Mouse (Mus musculus) heart, postnatal 10 days (tissue): ENCODE data around the gene Clcn7. TPM values are rescaled to one million over a fixed set of nuclear protein-coding genes. Genes with fewer than 3 reads are reported as not detected.

Source experiments
- DNase-seq, 2 experiments: peaks; one replicate each; pipeline ENCODE4 v3.0.0; 2021
- intact Hi-C: fragments of 180-260 bp; cut with DNase I; formaldehyde crosslinking; loops from one replicate; pipeline ENCODE4 v1.15.1; 2025
- total RNA-seq, 2 experiments: library from RNA; stranded (reverse); gene quantifications; 2 replicates each; pipeline ENCODE4 v1.2.3; 2021

Clcn7 gene
- total RNA-seq, 2 experiments from 2014 or later, result 27.7 to 28.8 TPM

- intact Hi-C loops, result no loop called here
- no peak for DNase-seq
Observed at GRCm38 (mm10) chr17:25202401-25202800, 69.2 kb downstream of the Clcn7 start.

GRCm38 (mm10) chr17:25210006-25210405 is 76.8 kb downstream of the Clcn7 start:
- intact Hi-C loops, result no loop called here
- DNase-seq, result no peak

- intact Hi-C loops, result no loop called here
- DNase-seq, result peak; percentile 43 to 48
Observed at GRCm38 (mm10) chr17:25210680-25211466, 77.7 kb downstream of the Clcn7 start.

DNA sequence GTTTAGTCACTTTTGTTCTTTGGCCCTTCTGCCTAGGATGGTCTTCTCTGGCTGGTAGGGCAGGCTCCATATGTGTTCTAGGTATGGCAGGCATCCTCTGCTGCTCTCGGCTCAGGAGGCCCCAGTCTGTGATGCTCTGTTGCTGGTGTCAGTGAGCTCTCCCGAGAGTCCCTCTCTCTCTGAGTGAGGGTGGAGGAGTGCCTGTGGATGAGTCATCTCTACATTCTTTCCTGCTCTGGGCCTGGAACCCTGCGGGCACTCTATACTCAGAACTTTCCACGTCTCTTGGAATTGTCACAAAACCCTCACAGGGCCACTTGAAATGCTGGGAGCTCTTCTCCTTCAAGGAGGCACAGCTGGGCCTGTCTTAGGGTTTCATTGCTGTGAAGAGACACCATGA is 78.5 kb downstream of the Clcn7 start:
- DNase-seq, result no peak
- intact Hi-C loops, result no loop called here

Other genes with a start within 250 kb of the Clcn7 start
- 10 to 100 TPM; 27.0 to 27.8 TPM for gene Nubp2, start 247.0 kb upstream of the Clcn7 start, total RNA-seq
- 10 to 100 TPM; 41.3 to 45.8 TPM for gene Spsb3, start 246.7 kb upstream of the Clcn7 start, total RNA-seq
- 10 to 100 TPM; 17.1 to 23.7 TPM for gene Eme2, start 238.3 kb upstream of the Clcn7 start, total RNA-seq
- gene Mrps34, start 238.3 kb upstream of the Clcn7 start, total RNA-seq, result 100 to 1,000 TPM; 114 to 116 TPM
- gene Nme3, start 236.9 kb upstream of the Clcn7 start, total RNA-seq, result 10 to 100 TPM; 45.4 to 54.6 TPM
- gene Mapk8ip3, start 196.4 kb upstream of the Clcn7 start, total RNA-seq, result 10 to 100 TPM; 64.0 to 66.9 TPM
- gene Jpt2, start 172.7 kb upstream of the Clcn7 start, total RNA-seq, result 10 to 100 TPM; 19.4 to 22.9 TPM
- gene Cramp1l, start 117.6 kb upstream of the Clcn7 start, total RNA-seq, result 10 to 100 TPM; 15.2 to 15.9 TPM
- gene Ift140, start 117.3 kb upstream of the Clcn7 start, total RNA-seq, result 1 to 10 TPM; 7.3 to 7.8 TPM
- 10 to 100 TPM; 42.1 to 42.2 TPM for gene Tmem204, start 49.8 kb upstream of the Clcn7 start, total RNA-seq
- 10 to 100 TPM; 15.2 to 16.8 TPM for gene Telo2, start 17.4 kb upstream of the Clcn7 start, total RNA-seq
- 1 to 10 TPM; 1.9 to 4.6 TPM for gene Ptx4, start 12.6 kb upstream of the Clcn7 start, total RNA-seq
- gene Ccdc154, start 29.1 kb downstream of the Clcn7 start, total RNA-seq, result under 1 TPM in 1 of 2 experiments, not detected in 1; 0.10 TPM
- not detected for gene Gm38655, start 42.1 kb downstream of the Clcn7 start, total RNA-seq
- 10 to 100 TPM; 18.4 to 18.8 TPM for gene BC003965, start 51.2 kb downstream of the Clcn7 start, total RNA-seq
- gene Unkl, start 55.0 kb downstream of the Clcn7 start, total RNA-seq, result 10 to 100 TPM in 1 of 2 experiments, 1 to 10 TPM in 1; 10.0 to 10.1 TPM
- gene Gnptg, start 106.7 kb downstream of the Clcn7 start, total RNA-seq, result 10 to 100 TPM; 11.3 to 13.9 TPM
- 10 to 100 TPM; 12.7 to 13.8 TPM for gene Tsr3, start 106.8 kb downstream of the Clcn7 start, total RNA-seq
- gene Baiap3, start 123.0 kb downstream of the Clcn7 start, total RNA-seq, result under 1 TPM; 0.27 to 0.34 TPM
- 100 to 1,000 TPM; 166 to 173 TPM for gene Ube2i, start 141.2 kb downstream of the Clcn7 start, total RNA-seq
- 1 to 10 TPM; 1.3 to 2.1 TPM for gene Prss34, start 165.0 kb downstream of the Clcn7 start, total RNA-seq
- gene Prss28, start 175.3 kb downstream of the Clcn7 start, total RNA-seq, result not detected
- gene Prss29, start 185.3 kb downstream of the Clcn7 start, total RNA-seq, result not detected
- gene Tpsab1, start 212.2 kb downstream of the Clcn7 start, total RNA-seq, result 1 to 10 TPM; 2.3 to 2.4 TPM
- 1 to 10 TPM; 6.0 to 6.7 TPM for gene Tpsb2, start 232.9 kb downstream of the Clcn7 start, total RNA-seq
- not detected for gene Tpsg1, start 235.9 kb downstream of the Clcn7 start, total RNA-seq